In genomic region chr3:86206556-86206955, GRCm38 (mm10) we compare ENCODE assay signal across 21 mouse cellular contexts. TPM values are rescaled to one million over a fixed set of nuclear protein-coding genes. Genes with fewer than 3 reads are reported as not detected.
DNase-seq lines count a peak whose midpoint lies in the region; ATAC-seq lines count a peak whose summit lies in the region.
"Had no signal": no experiment of that assay in that cellular context is flagged by ENCODE, and none has a peak within 500 bp of the region (broad histone marks: within the 10 kb centered on the region; RNA-seq: fewer than 3 reads in every experiment).

No protein-coding gene starts in this region.

- 83% methylated on average over 2 of the region's 2 CpGs for WGBS in embryonic facial prominence, embryonic 10.5 days

- H3K4me3 ChIP-seq in embryonic facial prominence, embryonic 10.5 days = no peak overlapping the region
- H3K4me3 ChIP-seq: embryonic facial prominence, embryonic 12.5 days; heart, embryonic 12.5 days; hindbrain, embryonic 12.5 days had no signal

- no peaks in the 10 kb centered on the region for H3K9me3 ChIP-seq in embryonic facial prominence, embryonic 10.5 days
- H3K9me3 ChIP-seq: embryonic facial prominence, embryonic 12.5 days; heart, embryonic 12.5 days; hindbrain, embryonic 12.5 days had no signal

- no peaks in the 10 kb centered on the region for H3K36me3 ChIP-seq in embryonic facial prominence, embryonic 10.5 days (replicated peaks)
- H3K36me3 ChIP-seq: embryonic facial prominence, embryonic 12.5 days; heart, embryonic 12.5 days; hindbrain, embryonic 12.5 days had no signal

- no peak overlapping the region for H3K27ac ChIP-seq in embryonic facial prominence, embryonic 10.5 days (replicated peaks)
- H3K27ac ChIP-seq: embryonic facial prominence, embryonic 12.5 days; hindbrain, embryonic 12.5 days had no signal

- peak; percentile 46 for DNase-seq in heart, adult 11 months
- DNase-seq in heart, postnatal 10 days = no peak
- no peak for DNase-seq in Muller cell, postnatal 12 days (ENCODE audit: inconsistent ontology term)
- DNase-seq in right cerebral cortex, adult 2 months (ENCODE audit: low spot score in 2 of 2) = no peak
- DNase-seq in embryonic facial prominence, embryonic 10.5 days (ENCODE audit: low spot score) = no peak
- DNase-seq: adrenal gland, postnatal 25 days; cerebellum, adult 2 months; cerebellum, postnatal 10 days; embryo, embryonic 11 days; gastrocnemius, postnatal 10 days; heart, postnatal 36 days had no signal

- no peaks in the 10 kb centered on the region for H3K4me1 ChIP-seq in embryonic facial prominence, embryonic 10.5 days
- H3K4me1 ChIP-seq: embryonic facial prominence, embryonic 12.5 days; heart, embryonic 12.5 days; hindbrain, embryonic 12.5 days had no signal

- intact Hi-C loops in heart, postnatal 10 days (cut with DNase I) = no loop called here

- ATAC-seq in granulocyte monocyte progenitor cell, adult 5-6 weeks (replicated peaks; ENCODE audit: poor library complexity, severe bottlenecking) = peak; percentile 69
- peak; percentile 68 for ATAC-seq in monocyte, adult 5-6 weeks (replicated peaks; ENCODE audit: insufficient number of reproducible peaks, low FRiP score, low TSS enrichment, poor library complexity, severe bottlenecking)
- ATAC-seq: activated CD4-positive, CD25-positive, alpha-beta regulatory T cell, adult 4 months; forebrain, embryonic 16.5 days; hindbrain, embryonic 16.5 days; inflammation-experienced regulatory T-cells, adult 6 months; Patski had no signal

- H3K27me3 ChIP-seq in embryonic facial prominence, embryonic 10.5 days (replicated peaks; ENCODE audit: low read depth, poor library complexity, severe bottlenecking) = no peaks in the 10 kb centered on the region
- H3K27me3 ChIP-seq: embryonic facial prominence, embryonic 12.5 days; heart, embryonic 12.5 days; hindbrain, embryonic 12.5 days had no signal

RNA-seq across cellular contexts. Expression of gene Lrba, which starts 17.9 kb away (rescaled TPM):
- 10 to 100 TPM; 19.4 to 19.8 TPM for total RNA-seq in heart, postnatal 10 days (2021)
- total RNA-seq in granulocyte monocyte progenitor cell, adult 5-6 weeks (2014; fragmentation: Nextera tagmentation) = 14.0 and 15.8 TPM in 2 replicates
- 19.3 and 21.8 TPM in 2 replicates for total RNA-seq in granulocyte monocyte progenitor cell, adult 5-6 weeks (2017)
- total RNA-seq in monocyte, adult 5-6 weeks (2017) = 21.8 to 48.7 TPM (median 31.8 TPM) in 3 replicates
- 9.1 and 10.5 TPM in 2 replicates for polyA plus RNA-seq in embryonic facial prominence, embryonic 10.5 days (2016; fragmentation: Nextera tagmentation; extraction: Ambion mirVana)
